Mouse (Mus musculus) embryonic fibroblast, embryonic 13.5 days (primary cell): Measurements from ENCODE around the gene Grcc10.

Experiments
- CTCF ChIP-seq: IDR thresholded peaks from 2 replicates; pipeline ENCODE4 v1.5.1; 2011; ENCODE audit warnings: mild to moderate bottlenecking, control low read depth, low read length, moderate library complexity, borderline replicate concordance; ENCODE audit not compliant: insufficient read depth
- POLR2A ChIP-seq: IDR thresholded peaks from 2 replicates; pipeline ENCODE4 v1.6.1; 2011; ENCODE audit warnings: low read depth, mild to moderate bottlenecking, control low read depth, low read length, moderate library complexity

DNA sequence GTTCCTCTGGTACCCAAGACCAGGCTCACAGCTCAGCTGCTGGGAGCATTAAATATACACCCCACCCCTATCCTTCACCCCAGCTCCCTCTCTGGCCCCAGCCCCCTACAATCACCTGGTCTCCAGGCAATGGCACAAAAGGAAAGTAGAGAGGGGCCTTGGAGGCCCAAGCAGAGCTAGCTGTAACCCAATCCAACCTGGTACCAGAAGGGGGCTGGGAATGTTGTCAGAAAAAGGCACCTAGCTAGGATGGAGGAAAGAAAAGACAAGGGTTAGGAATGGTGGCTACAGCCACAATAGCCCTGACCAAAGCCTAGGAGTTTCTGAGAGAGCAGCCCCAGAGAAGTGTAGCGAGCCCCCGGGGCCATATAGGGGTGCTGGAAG lies 17.7 kb upstream of the Grcc10 start:
- TF ChIP-seq POLR2A (0 out of 2 replicates have a peak, but pooled peaks have one; percentile 9), CTCF (no peak)
